ENCODE assay signal across 10 mouse cellular contexts in the genomic region with DNA sequence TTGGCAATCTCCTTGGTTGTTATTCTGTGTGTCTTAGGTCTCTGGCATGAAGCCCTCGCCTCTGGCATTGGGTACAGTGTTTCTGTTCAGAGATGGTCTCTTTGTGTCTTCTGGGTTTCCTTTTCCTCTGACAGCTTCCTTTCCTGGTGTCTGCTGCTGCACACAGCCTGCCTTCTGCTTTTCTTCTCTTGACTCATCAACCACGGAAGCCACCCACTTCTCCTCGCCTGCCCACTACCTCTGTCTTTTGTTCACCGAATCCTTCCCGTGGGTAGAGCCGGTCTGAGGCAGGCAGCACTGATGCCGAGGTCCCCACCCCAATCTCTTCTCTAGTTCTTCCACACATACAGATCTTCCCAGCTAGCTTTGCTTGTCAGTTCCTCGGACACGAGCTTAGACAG.
DNase-seq lines count a peak whose midpoint lies in the region; ATAC-seq lines count a peak whose summit lies in the region.
"Had no signal": no experiment of that assay in that cellular context is flagged by ENCODE, and none has a peak within 500 bp of the region (broad histone marks: within the 10 kb centered on the region; RNA-seq: fewer than 3 reads in every experiment).

No protein-coding gene starts in this region.

- no peak overlapping the region for H3K9ac ChIP-seq in midbrain, embryonic 11.5 days (ENCODE audit: low read length)
- H3K9ac ChIP-seq: heart, embryonic 13.5 days had no signal

- no peaks in the 10 kb centered on the region for H3K4me1 ChIP-seq in midbrain, embryonic 11.5 days (ENCODE audit: control insufficient read depth, insufficient read depth, low read length)
- H3K4me1 ChIP-seq: heart, embryonic 13.5 days had no signal

- ATAC-seq in midbrain, embryonic 11.5 days (ENCODE audit: low FRiP score), result no peak

- H3K36me3 ChIP-seq in midbrain, embryonic 11.5 days (ENCODE audit: control insufficient read depth, insufficient read depth, low read length), result no peaks in the 10 kb centered on the region
- H3K36me3 ChIP-seq: G1E had no signal

- no peak overlapping the region for H3K4me3 ChIP-seq in midbrain, embryonic 11.5 days (ENCODE audit: low read depth, low read length)
- H3K4me3 ChIP-seq: heart, embryonic 13.5 days had no signal

- H3K4me2 ChIP-seq in midbrain, embryonic 11.5 days, result no peak overlapping the region
- H3K4me2 ChIP-seq: heart, embryonic 13.5 days had no signal

- no peaks in the 10 kb centered on the region for H3K27me3 ChIP-seq in midbrain, embryonic 11.5 days (ENCODE audit: control insufficient read depth, insufficient read depth, low read length)
- H3K27me3 ChIP-seq: heart, embryonic 13.5 days had no signal

- intact Hi-C loops in left cerebral cortex, postnatal 4 days (cut with DNase I), result no loop called here
- intact Hi-C loops in left cerebral cortex, postnatal 14 days (cut with DNase I), result loop anchor here (10.0 kb wide), 1 partner anchor 164 kb away; no protein-coding TSS in a partner anchor

- no peak overlapping the region for H3K27ac ChIP-seq in midbrain, embryonic 11.5 days (ENCODE audit: low read depth, low read length)
- H3K27ac ChIP-seq: heart, embryonic 13.5 days had no signal

- 70% methylated on average over 9 of the region's 9 CpGs for WGBS in midbrain, embryonic 11.5 days

- no peaks in the 10 kb centered on the region for H3K9me3 ChIP-seq in midbrain, embryonic 11.5 days (ENCODE audit: control insufficient read depth, low read length)
- H3K9me3 ChIP-seq: G1E; heart, embryonic 13.5 days had no signal

- DNase-seq in left cerebral cortex, adult 11 months (ENCODE audit: low spot score), result peak; percentile 64
- no peak for DNase-seq in left cerebral cortex, postnatal 4 days
- peak; percentile 98 for DNase-seq in adipocyte (ENCODE audit: low spot score)
- DNase-seq in left cerebral cortex, postnatal 14 days (ENCODE audit: low spot score in 2 of 2), result peak; percentile 57 to 58
- peak; percentile 29 for DNase-seq in thymus, postnatal 14 days
- no peak for DNase-seq in midbrain, embryonic 11.5 days (ENCODE audit: low spot score, missing footprints)
- no peak for DNase-seq in urinary bladder, adult 18-20 months (ENCODE audit: low spot score in 2 of 2)
- DNase-seq in kidney, postnatal 4 days, result no peak

Comparison
In these comparisons a context has a peak if more than half of its experiments do, and no peak if none do; other contexts are left out.
1. DNase-seq: peak in left cerebral cortex, adult 11 months (single experiment), adipocyte (single experiment), left cerebral cortex, postnatal 14 days (2 of 2) and thymus, postnatal 14 days (single experiment); none in left cerebral cortex, postnatal 4 days (single experiment), midbrain, embryonic 11.5 days (single experiment), urinary bladder, adult 18-20 months (0 of 2) and kidney, postnatal 4 days (0 of 2).